Comparison of ENCODE assay signal across 16 mouse cellular contexts in the genomic region with DNA sequence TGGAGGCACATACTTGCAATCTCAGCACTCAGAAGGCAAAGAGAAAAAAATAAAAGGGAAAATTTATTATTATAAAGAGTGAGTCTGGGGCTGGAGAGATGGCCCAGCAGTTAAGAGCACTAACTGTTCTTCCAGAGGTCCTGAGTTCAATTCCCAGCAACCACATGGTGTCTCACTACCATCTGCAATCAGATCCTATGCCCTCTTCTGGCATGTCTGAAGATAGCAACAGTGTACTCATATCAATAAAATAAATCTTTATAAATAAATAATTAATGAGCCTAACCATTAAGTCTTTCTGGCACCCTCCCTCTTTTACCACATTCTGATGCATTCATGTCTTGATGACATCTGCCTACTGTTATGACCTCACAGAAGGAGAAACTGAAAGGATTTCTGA.
"Had no signal": no experiment of that assay in that cellular context is flagged by ENCODE, and none has a peak within 500 bp of the region (broad histone marks: within the 10 kb centered on the region; RNA-seq: fewer than 3 reads in every experiment).

No protein-coding gene starts in this region.

- H3K9me3 ChIP-seq: liver, embryonic 15.5 days; midbrain, embryonic 10.5 days; neural tube, embryonic 15.5 days had no signal

- H3K27ac ChIP-seq: kidney, postnatal 0 days; limb, embryonic 13.5 days; liver, embryonic 15.5 days; midbrain, embryonic 10.5 days; neural tube, embryonic 15.5 days had no signal

- H3K36me3 ChIP-seq: limb, embryonic 13.5 days; liver, embryonic 15.5 days; midbrain, embryonic 10.5 days; neural tube, embryonic 15.5 days had no signal

- H3K4me2 ChIP-seq: limb, embryonic 13.5 days; liver, embryonic 15.5 days; lung, embryonic 14.5 days; neural tube, embryonic 15.5 days had no signal

- H3K4me3 ChIP-seq: limb, embryonic 13.5 days; liver, embryonic 15.5 days; midbrain, embryonic 10.5 days; myocyte; neural tube, embryonic 15.5 days had no signal

- DNase-seq: kidney, adult 9 months; kidney, postnatal 36 days; left cerebral cortex, postnatal 4 days; lung, embryonic 14.5 days; lung, postnatal 10 days; lung, postnatal 4 days; right cerebral cortex, adult 18-20 months; right cerebral cortex, postnatal 25 days; thymus, adult 2 months; thymus, postnatal 25 days had no signal

- H3K9ac ChIP-seq: limb, embryonic 13.5 days; liver, embryonic 15.5 days; lung, embryonic 14.5 days; neural tube, embryonic 15.5 days had no signal
